8 mouse cellular contexts compared by ENCODE assay signal in the genomic region with DNA sequence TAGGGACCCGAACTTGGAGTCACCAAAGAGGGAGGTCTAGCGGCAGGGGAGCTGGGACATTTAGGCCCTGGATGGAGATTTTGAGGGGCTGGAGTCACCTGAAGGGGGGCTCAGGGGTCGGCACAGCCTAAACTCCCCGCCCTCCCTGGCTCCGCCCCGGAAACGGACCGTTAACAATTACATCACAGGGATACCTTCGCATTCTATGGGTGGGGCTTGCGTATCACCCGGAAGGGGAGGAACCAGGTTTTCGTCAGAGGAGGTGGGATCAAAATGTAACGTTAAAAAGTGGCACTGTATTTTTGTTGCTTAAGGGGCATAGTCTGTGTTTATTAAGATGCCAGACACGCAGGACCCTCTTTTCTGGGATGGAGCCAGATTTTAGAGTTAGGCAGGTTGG. TPM values are rescaled to one million over a fixed set of nuclear protein-coding genes. Genes with fewer than 3 reads are reported as not detected.
DNase-seq lines count a peak whose midpoint lies in the region; ATAC-seq lines count a peak whose summit lies in the region.
"Not testable (repeated sequence)": the region's sequence is repeated elsewhere in the genome, so short reads cannot be mapped to it uniquely, and the experiment has no call there.

A gene (minus strand): TSS at position 246 of the 400 bp plus-strand sequence.

- not testable (repeated sequence) for H3K27me3 ChIP-seq in embryonic facial prominence, embryonic 14.5 days (replicated peaks; ENCODE audit: control insufficient read depth, insufficient read depth, low read length); heart, embryonic 10.5 days (ENCODE audit: insufficient read depth, poor library complexity, severe bottlenecking); limb, embryonic 10.5 days (ENCODE audit: low read depth, poor library complexity, severe bottlenecking); midbrain, embryonic 12.5 days

- peak within 1 kb of the TSS; percentile 43; the same call in 1 of the 2 replicates for H3K9ac ChIP-seq in embryonic facial prominence, embryonic 14.5 days (ENCODE audit: low read depth, low read length)
- peak within 1 kb of the TSS; percentile 59 for H3K9ac ChIP-seq in midbrain, embryonic 12.5 days (replicated peaks)

- H3K4me2 ChIP-seq in embryonic facial prominence, embryonic 14.5 days (ENCODE audit: low read depth, low read length), result peak within 1 kb of the TSS; percentile 49
- H3K4me2 ChIP-seq in midbrain, embryonic 12.5 days (replicated peaks), result peak within 1 kb of the TSS; percentile 53

- H3K9me3 ChIP-seq in embryonic facial prominence, embryonic 14.5 days (ENCODE audit: control insufficient read depth, low read length); heart, embryonic 10.5 days; limb, embryonic 10.5 days (replicated peaks); midbrain, embryonic 12.5 days: not testable (repeated sequence)

- H3K4me3 ChIP-seq in embryonic facial prominence, embryonic 14.5 days (ENCODE audit: low read depth, low read length), result peak within 1 kb of the TSS; percentile 37
- H3K4me3 ChIP-seq in heart, embryonic 10.5 days, result peak within 1 kb of the TSS; percentile 53
- peak within 1 kb of the TSS; percentile 50 for H3K4me3 ChIP-seq in limb, embryonic 10.5 days
- peak within 1 kb of the TSS; percentile 48 for H3K4me3 ChIP-seq in midbrain, embryonic 12.5 days

- not testable (repeated sequence) for H3K4me1 ChIP-seq in embryonic facial prominence, embryonic 14.5 days (ENCODE audit: control insufficient read depth, insufficient read depth, low read length); heart, embryonic 10.5 days; limb, embryonic 10.5 days; midbrain, embryonic 12.5 days

- H3K36me3 ChIP-seq in embryonic facial prominence, embryonic 14.5 days (ENCODE audit: control insufficient read depth, insufficient read depth, low read length); heart, embryonic 10.5 days; limb, embryonic 10.5 days; midbrain, embryonic 12.5 days: not testable (repeated sequence)

- WGBS in embryonic facial prominence, embryonic 14.5 days, result under 1% methylated on average over 12 of the region's 14 CpGs
- 0% methylated on average over 12 of the region's 14 CpGs for WGBS in heart, embryonic 10.5 days
- WGBS in limb, embryonic 10.5 days, result under 1% methylated on average over 12 of the region's 14 CpGs
- WGBS in midbrain, embryonic 12.5 days, result 0% methylated on average over 12 of the region's 14 CpGs

- peak within 1 kb of the TSS; percentile 52; the same call in 1 of the 2 replicates for H3K27ac ChIP-seq in embryonic facial prominence, embryonic 14.5 days (replicated peaks; ENCODE audit: low read depth, low read length)
- peak within 1 kb of the TSS; percentile 74; the same call in 1 of the 2 replicates for H3K27ac ChIP-seq in heart, embryonic 10.5 days
- peak within 1 kb of the TSS; percentile 63; the same call in 1 of the 2 replicates for H3K27ac ChIP-seq in limb, embryonic 10.5 days
- H3K27ac ChIP-seq in midbrain, embryonic 12.5 days (replicated peaks), result peak within 1 kb of the TSS; percentile 35; the same call in 1 of the 2 replicates

- DNase-seq in adrenal gland, postnatal 4 days (ENCODE audit: low spot score in 2 of 2), result peak in 1 of 2 experiments; percentile 66
- DNase-seq in embryonic facial prominence, embryonic 14.5 days (ENCODE audit: low spot score), result peak; percentile 93
- peak; percentile 90 for DNase-seq in heart, embryonic 10.5 days (ENCODE audit: low spot score)
- peak; percentile 89 to 91 for DNase-seq in kidney, adult 8-10 months
- peak; percentile 86 for DNase-seq in limb, embryonic 10.5 days (ENCODE audit: low spot score)
- DNase-seq in right cerebral cortex, postnatal 4 days, result peak; percentile 68
- DNase-seq in urinary bladder, postnatal 4 days (ENCODE audit: low spot score in 2 of 2), result peak; percentile 66 to 78

- not testable (repeated sequence) for ATAC-seq in embryonic facial prominence, embryonic 14.5 days (ENCODE audit: low read depth); midbrain, embryonic 12.5 days (ENCODE audit: low FRiP score, low read depth)

RNA-seq across cellular contexts. Expression of the gene that starts here (rescaled TPM):
- 10 to 100 TPM; 36.2 to 40.5 TPM for total RNA-seq in adrenal gland, postnatal 4 days (2021)
- 41.4 and 46.0 TPM in 2 replicates for polyA plus RNA-seq in embryonic facial prominence, embryonic 14.5 days (2014; fragmentation: Nextera tagmentation; extraction: Ambion mirVana)
- 38.1 and 39.7 TPM in 2 replicates for polyA plus RNA-seq in heart, embryonic 10.5 days (2016; fragmentation: Nextera tagmentation; extraction: Ambion mirVana)
- polyA plus RNA-seq in limb, embryonic 10.5 days (2016; fragmentation: Nextera tagmentation; extraction: Ambion mirVana), result 26.7 and 35.6 TPM in 2 replicates
- polyA plus RNA-seq in midbrain, embryonic 12.5 days (2016; fragmentation: Nextera tagmentation; extraction: Ambion mirVana), result 119 and 134 TPM in 2 replicates
